Mouse (Mus musculus): ENCODE data around the gene Ttc21a. TPM values are rescaled to one million over a fixed set of nuclear protein-coding genes. Genes with fewer than 3 reads are reported as not detected.
A peak's percentile ranks its signal among the peaks of the same experiment; 100 is the strongest.

The Ttc21a gene
- polyA plus RNA-seq, 1 experiment from 2014 or later, result 0.42 TPM

- Histone ChIP-seq H3K27me3 (ENCODE audit: low read depth, poor library complexity, severe bottlenecking) (peaks cover 8% of the 10 kb centered on the region; the same call in 1 of the 2 replicates), H3K4me1 (peaks cover 7% of the 10 kb centered on the region), H3K27ac (replicated peaks) (no peak overlapping the region), H3K9me3 (replicated peaks) (no peaks in the 10 kb centered on the region), H3K4me3 (no peak overlapping the region), H3K36me3 (no peaks in the 10 kb centered on the region)
- no peak for DNase-seq (ENCODE audit: low spot score)
- WGBS, result 78% methylated on average over 10 of the region's 10 CpGs
These were observed 55.9 kb downstream of the Ttc21a start for GRCm38 (mm10) chr9:119993092-119993844.

- Histone ChIP-seq H3K9me3 (replicated peaks) (no peaks in the 10 kb centered on the region), H3K27ac (replicated peaks) (no peak overlapping the region), H3K27me3 (ENCODE audit: low read depth, poor library complexity, severe bottlenecking) (peaks cover 8% of the 10 kb centered on the region; the same call in 1 of the 2 replicates), H3K4me3 (no peak overlapping the region), H3K36me3 (no peaks in the 10 kb centered on the region), H3K4me1 (peaks cover 7% of the 10 kb centered on the region)
- 80% methylated on average over 7 of the region's 7 CpGs for WGBS
- no peak for DNase-seq (ENCODE audit: low spot score)
These were observed 56.8 kb downstream of the Ttc21a start for GRCm38 (mm10) chr9:119994207-119994606.

GRCm38 (mm10) chr9:119996080-119996479 lies 58.7 kb downstream of the Ttc21a start:
- 86% methylated on average over 4 of the region's 4 CpGs for WGBS
- H3K9me3 ChIP-seq (replicated peaks), result no peaks in the 10 kb centered on the region
- DNase-seq (ENCODE audit: low spot score), result no peak
- no peak overlapping the region for H3K27ac ChIP-seq (replicated peaks)
- no peak overlapping the region for H3K4me3 ChIP-seq
- peaks cover 6% of the 10 kb centered on the region for H3K4me1 ChIP-seq
- H3K27me3 ChIP-seq (ENCODE audit: low read depth, poor library complexity, severe bottlenecking), result peaks cover 18% of the 10 kb centered on the region
- no peaks in the 10 kb centered on the region for H3K36me3 ChIP-seq

GRCm38 (mm10) chr9:119998776-119999175 lies 61.4 kb downstream of the Ttc21a start:
- no peak for DNase-seq (ENCODE audit: low spot score)
- WGBS, result 62% methylated on average over 1 of the region's 1 CpGs
- Histone ChIP-seq H3K36me3 (no peaks in the 10 kb centered on the region), H3K4me3 (no peak overlapping the region), H3K27me3 (ENCODE audit: low read depth, poor library complexity, severe bottlenecking) (peaks cover 27% of the 10 kb centered on the region), H3K9me3 (replicated peaks) (no peaks in the 10 kb centered on the region), H3K4me1 (peaks cover 12% of the 10 kb centered on the region), H3K27ac (replicated peaks) (no peak overlapping the region)

- Histone ChIP-seq H3K27me3 (ENCODE audit: low read depth, poor library complexity, severe bottlenecking) (peaks cover 27% of the 10 kb centered on the region), H3K4me1 (peaks cover 17% of the 10 kb centered on the region), H3K27ac (replicated peaks) (no peak overlapping the region), H3K36me3 (no peaks in the 10 kb centered on the region), H3K9me3 (replicated peaks) (no peaks in the 10 kb centered on the region), H3K4me3 (no peak overlapping the region)
- 77% methylated on average over 6 of the region's 6 CpGs for WGBS
- no peak for DNase-seq (ENCODE audit: low spot score)
These were observed 62.2 kb downstream of the Ttc21a start for GRCm38 (mm10) chr9:119999636-120000035.

GRCm38 (mm10) chr9:120000761-120001160 lies 63.4 kb downstream of the Ttc21a start:
- Histone ChIP-seq H3K9me3 (replicated peaks) (no peaks in the 10 kb centered on the region), H3K4me1 (peaks cover 17% of the 10 kb centered on the region), H3K4me3 (no peak overlapping the region), H3K36me3 (no peaks in the 10 kb centered on the region), H3K27ac (replicated peaks) (no peak overlapping the region), H3K27me3 (ENCODE audit: low read depth, poor library complexity, severe bottlenecking) (peaks cover 27% of the 10 kb centered on the region)
- WGBS, result 77% methylated on average over 5 of the region's 5 CpGs
- no peak for DNase-seq (ENCODE audit: low spot score)

GRCm38 (mm10) chr9:120001945-120002725 lies 64.7 kb downstream of the Ttc21a start:
- Histone ChIP-seq H3K27me3 (ENCODE audit: low read depth, poor library complexity, severe bottlenecking) (peaks cover 27% of the 10 kb centered on the region), H3K36me3 (no peaks in the 10 kb centered on the region), H3K4me1 (peaks cover 17% of the 10 kb centered on the region), H3K27ac (replicated peaks) (peak overlapping the region; percentile 81), H3K4me3 (peak overlapping the region; percentile 55), H3K9me3 (replicated peaks) (no peaks in the 10 kb centered on the region)
- 12% methylated on average over 31 of the region's 31 CpGs for WGBS
- DNase-seq (ENCODE audit: low spot score), result peak; percentile 81

- no peak overlapping the region for H3K27ac ChIP-seq (replicated peaks)
- WGBS, result 83% methylated on average over 5 of the region's 5 CpGs
These were observed 65.5 kb downstream of the Ttc21a start for GRCm38 (mm10) chr9:120002893-120003292.

GRCm38 (mm10) chr9:120005936-120006335 lies 68.5 kb downstream of the Ttc21a start:
- Histone ChIP-seq H3K27me3 (ENCODE audit: low read depth, poor library complexity, severe bottlenecking) (peaks cover 33% of the 10 kb centered on the region), H3K27ac (replicated peaks) (no peak overlapping the region), H3K9me3 (replicated peaks) (0 out of 2 replicates have a peak, but pooled peaks cover 2% of the 10 kb centered on the region), H3K36me3 (no peaks in the 10 kb centered on the region), H3K4me3 (no peak overlapping the region), H3K4me1 (peaks cover 23% of the 10 kb centered on the region)
- WGBS, result 77% methylated on average over 3 of the region's 3 CpGs
- no peak for DNase-seq (ENCODE audit: low spot score)

More at GRCm38 (mm10) chr9:120002893-120003292, 65.5 kb downstream of the Ttc21a start:
- Histone ChIP-seq H3K4me3 (no peak overlapping the region), H3K36me3 (no peaks in the 10 kb centered on the region), H3K27me3 (ENCODE audit: low read depth, poor library complexity, severe bottlenecking) (peaks cover 27% of the 10 kb centered on the region), H3K4me1 (peaks cover 17% of the 10 kb centered on the region), H3K9me3 (replicated peaks) (0 out of 2 replicates have a peak, but pooled peaks cover 2% of the 10 kb centered on the region)
- no peak for DNase-seq (ENCODE audit: low spot score)

- Histone ChIP-seq H3K27ac (replicated peaks) (no peak overlapping the region), H3K36me3 (no peaks in the 10 kb centered on the region), H3K9me3 (replicated peaks) (0 out of 2 replicates have a peak, but pooled peaks cover 2% of the 10 kb centered on the region), H3K4me1 (peaks cover 20% of the 10 kb centered on the region), H3K27me3 (ENCODE audit: low read depth, poor library complexity, severe bottlenecking) (peaks cover 28% of the 10 kb centered on the region), H3K4me3 (no peak overlapping the region)
- 89% methylated on average over 1 of the region's 1 CpGs for WGBS
- DNase-seq (ENCODE audit: low spot score), result no peak
These were observed 70.4 kb downstream of the Ttc21a start for GRCm38 (mm10) chr9:120007833-120008232.

- Histone ChIP-seq H3K9me3 (replicated peaks) (0 out of 2 replicates have a peak, but pooled peaks cover 2% of the 10 kb centered on the region), H3K27me3 (ENCODE audit: low read depth, poor library complexity, severe bottlenecking) (peaks cover 37% of the 10 kb centered on the region), H3K4me1 (peaks cover 23% of the 10 kb centered on the region), H3K4me3 (no peak overlapping the region), H3K27ac (replicated peaks) (no peak overlapping the region), H3K36me3 (no peaks in the 10 kb centered on the region)
- 86% methylated on average over 7 of the region's 7 CpGs for WGBS
- DNase-seq (ENCODE audit: low spot score), result no peak
These were observed 71.9 kb downstream of the Ttc21a start for GRCm38 (mm10) chr9:120009226-120009841.

GRCm38 (mm10) chr9:120009871-120010270 lies 72.5 kb downstream of the Ttc21a start:
- Histone ChIP-seq H3K4me3 (no peak overlapping the region), H3K4me1 (peaks cover 23% of the 10 kb centered on the region), H3K36me3 (no peaks in the 10 kb centered on the region), H3K27me3 (ENCODE audit: low read depth, poor library complexity, severe bottlenecking) (peaks cover 43% of the 10 kb centered on the region), H3K27ac (replicated peaks) (no peak overlapping the region), H3K9me3 (replicated peaks) (0 out of 2 replicates have a peak, but pooled peaks cover 2% of the 10 kb centered on the region)
- no peak for DNase-seq (ENCODE audit: low spot score)
- WGBS, result 98% methylated on average over 3 of the region's 3 CpGs

Data from midbrain, embryonic 10.5 days (tissue).